Mouse (Mus musculus) thymus, postnatal 25 days (tissue): ENCODE measurements around the gene Olfr1441.

Experiments
- DNase-seq: peaks from one replicate; pipeline ENCODE4 v3.0.0; 2022

The Olfr1441 gene

DNA sequence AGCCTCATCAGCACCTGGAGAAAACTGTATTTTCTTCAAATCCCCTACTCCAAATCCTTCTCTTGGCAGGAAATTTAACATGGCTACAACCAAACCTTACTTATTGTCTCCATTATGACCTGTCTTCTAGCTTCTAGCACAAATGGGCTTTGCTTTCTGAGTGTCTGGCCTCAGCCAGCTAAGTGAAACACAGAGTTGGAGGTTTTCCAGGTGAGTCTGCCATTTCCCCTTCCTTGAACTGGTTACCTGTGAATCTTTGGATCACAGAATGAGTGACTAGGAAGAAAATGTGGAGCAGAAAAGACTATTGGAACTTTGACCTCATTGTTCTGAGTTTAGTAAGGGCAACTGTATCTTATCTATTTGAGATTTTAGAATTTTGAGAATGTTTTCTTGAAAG lies at the start of gene Olfr1441:
Gene Olfr1441, plus strand, starts transcription at position 73 of the 400 bp plus-strand sequence.
- no peak for DNase-seq

DNA sequence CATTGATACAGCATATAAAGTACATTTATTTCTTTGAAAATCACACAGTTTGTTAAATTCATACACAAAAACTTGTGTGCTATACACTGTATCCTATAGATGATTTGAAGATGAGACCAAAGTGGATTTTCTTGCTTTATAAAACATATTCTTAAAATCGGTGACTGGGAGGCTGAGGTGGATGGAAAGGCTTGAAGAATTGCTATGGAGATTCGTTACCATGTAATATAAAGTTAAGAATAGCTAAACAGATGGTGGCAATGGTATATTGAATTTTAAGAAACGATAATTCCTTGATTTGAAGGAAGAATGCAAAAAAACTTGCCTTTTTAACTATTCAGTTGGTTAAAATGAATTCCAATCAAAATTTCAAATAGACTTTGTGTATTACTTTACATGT lies 44.2 kb upstream of the Olfr1441 start:
- no peak for DNase-seq

DNA sequence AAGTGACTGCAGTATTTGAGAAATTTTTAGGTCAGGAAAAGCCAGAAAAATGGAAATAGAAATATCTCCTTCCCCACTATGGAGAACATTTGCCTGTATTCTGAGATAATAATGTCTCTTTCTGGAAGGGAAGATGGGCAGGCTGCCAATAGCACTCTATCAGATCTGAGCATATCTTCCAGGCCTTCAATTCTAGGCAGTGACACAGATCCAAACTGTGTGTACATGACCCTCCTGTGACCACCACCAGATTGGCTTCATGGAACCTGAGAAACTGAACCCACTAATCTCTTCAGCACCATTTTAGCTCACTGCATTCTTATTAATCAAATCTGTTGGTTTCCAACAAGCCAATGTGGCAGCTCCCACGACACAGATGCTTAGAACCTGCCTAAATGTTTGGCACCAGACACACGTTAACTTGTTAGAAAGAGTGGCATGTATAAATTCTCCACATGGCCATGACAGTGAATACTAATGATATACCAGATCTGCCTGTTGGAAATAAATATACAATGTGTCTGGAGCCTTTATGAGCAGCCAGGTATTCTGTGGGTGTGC lies 42.7 kb upstream of the Olfr1441 start:
- no peak for DNase-seq

DNA sequence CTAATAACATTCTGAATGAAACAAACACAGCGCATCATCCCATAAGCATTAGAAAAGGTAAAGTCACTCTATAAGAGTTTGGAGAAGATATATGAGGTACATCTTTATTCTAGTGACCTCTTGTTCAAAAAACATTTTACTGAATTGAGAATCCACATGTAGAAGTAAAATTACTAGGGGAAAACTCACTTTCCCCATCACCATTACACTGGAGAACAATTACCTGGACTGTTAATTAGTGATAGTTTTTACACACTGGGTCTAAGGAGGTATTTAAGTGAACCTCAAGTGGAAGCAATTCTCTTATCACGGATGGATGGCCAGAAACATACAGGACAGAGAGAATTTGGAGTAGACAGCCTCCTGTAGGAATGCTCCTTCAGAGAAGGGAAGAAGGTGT lies 30.3 kb upstream of the Olfr1441 start, which contains the start of gene Olfr1440:
Gene Olfr1440, plus strand, starts transcription at position 301 of the 400 bp plus-strand sequence.
- no peak for DNase-seq

DNA sequence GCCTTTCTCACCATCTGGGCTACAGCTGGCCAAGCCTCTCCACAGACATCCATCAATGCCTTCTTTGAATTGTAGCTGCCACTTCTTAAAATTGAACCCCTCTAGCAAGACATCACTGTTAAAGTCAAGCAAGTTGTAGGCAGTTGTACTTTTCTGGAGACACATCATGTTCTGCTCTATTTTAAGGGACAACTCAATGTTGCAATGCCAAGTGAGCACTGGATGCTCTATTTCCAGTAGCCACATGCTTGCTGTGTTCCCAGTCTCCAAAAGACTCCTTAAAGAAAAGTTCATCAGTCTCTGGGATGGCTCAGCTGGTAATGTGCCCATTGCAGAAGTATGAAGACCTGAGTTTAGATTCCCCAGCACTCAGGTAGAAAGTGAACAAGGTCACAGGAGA lies 3.5 kb upstream of the Olfr1441 start:
- no peak for DNase-seq

DNA sequence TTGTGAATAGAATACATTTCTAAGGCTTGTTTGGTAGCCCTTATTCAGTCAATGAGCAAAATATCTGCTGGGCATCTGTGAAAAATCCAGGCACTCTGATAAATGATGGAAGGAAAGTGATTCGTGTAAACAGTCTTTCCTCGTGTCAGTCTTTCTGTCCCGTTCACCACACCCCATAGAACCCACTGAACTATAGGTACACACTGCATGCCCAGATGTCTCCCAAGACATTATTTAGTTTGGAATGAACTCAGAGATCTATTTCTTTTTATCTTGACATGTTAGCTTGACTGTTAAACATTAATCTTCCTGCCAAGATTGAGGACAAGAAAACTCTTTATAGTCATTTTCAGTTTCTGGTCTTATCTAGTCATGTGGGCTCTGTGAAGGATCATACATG lies 1.1 kb downstream of the Olfr1441 start:
- no peak for DNase-seq

DNA sequence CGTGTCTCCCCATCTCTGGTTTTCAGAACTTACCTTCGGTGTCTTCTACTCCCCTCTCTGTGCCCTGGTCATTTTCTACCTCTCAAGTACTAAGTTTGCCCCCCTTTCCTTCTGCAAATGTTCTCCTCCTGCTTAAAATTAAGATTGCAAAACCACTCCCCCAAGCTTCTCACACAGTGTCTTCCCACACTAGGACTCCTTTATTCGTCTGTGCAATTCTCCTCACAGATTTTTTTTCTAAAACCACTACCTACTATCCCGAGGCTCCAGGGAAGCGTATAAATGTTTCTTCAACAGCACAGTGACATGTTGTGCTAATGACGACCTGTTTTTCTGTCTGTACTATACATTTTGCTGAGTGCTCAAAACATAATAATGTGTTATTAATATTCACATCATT lies 3.3 kb downstream of the Olfr1441 start:
- no peak for DNase-seq

DNA sequence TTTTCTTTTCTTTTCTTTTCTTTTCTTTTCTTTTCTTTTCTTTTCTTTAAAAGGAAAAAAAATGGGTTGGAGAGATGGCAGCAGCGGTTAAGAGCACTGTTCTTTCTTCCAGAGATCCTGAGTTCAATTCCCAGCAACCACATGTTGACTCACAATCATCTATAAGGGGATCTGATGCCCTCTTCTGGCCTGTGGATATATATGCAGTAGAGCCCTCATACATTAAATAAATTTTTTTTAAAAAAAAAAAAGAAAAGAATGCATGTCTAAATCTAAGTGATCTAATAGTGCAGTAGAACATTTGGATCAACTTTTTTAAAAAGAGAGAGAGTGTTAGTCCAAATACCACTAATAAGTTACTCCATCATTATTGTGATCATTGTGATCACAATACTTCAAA lies 4.4 kb downstream of the Olfr1441 start:
- no peak for DNase-seq

DNA sequence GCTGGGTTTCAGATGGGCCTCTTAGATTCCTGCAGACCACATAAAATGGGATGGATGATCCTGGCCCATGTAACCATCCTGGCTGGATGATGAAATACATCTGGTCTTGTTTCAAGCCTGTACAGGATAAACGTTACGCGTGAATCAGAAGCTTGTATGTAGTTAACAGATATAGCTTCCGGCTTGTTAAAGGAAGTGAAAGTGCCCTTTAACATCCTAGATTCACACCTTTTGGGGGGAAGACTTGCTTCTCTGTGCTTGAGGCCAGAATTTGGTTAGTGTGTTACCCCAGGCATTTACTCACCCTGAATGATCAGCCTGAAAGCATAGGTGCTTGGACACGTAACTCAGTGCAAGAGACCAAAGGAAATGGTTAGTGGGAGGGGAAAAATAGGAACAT lies 9.9 kb downstream of the Olfr1441 start:
- no peak for DNase-seq

DNA sequence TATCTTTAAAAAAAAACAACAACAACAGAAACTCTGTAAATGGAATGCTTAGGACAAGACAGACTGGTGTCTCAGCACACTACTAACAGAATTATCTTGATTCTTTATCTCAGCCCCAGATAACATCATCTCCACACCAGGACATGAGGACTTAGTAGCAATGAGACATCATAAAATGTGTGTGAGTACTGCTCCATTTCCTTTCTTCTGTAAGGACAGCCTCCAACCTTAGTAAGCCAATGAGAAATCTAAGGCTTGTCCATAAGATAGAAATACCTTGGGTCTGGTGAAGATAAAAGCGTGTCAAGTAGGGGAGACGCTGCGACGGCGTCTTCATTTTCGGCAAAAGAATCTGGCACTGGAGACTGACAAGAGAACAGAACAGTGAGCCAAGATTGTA lies 10.4 kb downstream of the Olfr1441 start, which contains the start of gene Pfpl:
Gene Pfpl, plus strand, starts transcription at position 301 of the 400 bp plus-strand sequence.
- no peak for DNase-seq

DNA sequence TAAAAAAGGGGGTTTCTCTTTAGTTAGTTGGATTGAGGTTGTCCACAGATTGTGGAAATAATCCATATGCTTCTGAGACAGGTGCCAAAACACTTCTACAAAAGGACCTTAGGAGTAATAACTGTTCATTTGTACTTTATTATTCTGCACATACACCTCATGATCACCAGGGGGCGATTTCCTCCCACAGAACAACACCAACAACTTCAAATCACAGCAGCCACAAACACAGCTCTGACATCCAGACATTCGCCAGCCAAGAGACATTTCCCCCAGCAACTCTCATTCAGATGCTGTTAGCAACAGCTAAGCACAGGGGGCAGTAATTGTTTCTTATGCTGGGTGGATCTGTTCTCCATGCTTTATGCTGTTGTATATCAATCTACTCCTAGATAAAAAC lies 15.8 kb downstream of the Olfr1441 start:
- no peak for DNase-seq

DNA sequence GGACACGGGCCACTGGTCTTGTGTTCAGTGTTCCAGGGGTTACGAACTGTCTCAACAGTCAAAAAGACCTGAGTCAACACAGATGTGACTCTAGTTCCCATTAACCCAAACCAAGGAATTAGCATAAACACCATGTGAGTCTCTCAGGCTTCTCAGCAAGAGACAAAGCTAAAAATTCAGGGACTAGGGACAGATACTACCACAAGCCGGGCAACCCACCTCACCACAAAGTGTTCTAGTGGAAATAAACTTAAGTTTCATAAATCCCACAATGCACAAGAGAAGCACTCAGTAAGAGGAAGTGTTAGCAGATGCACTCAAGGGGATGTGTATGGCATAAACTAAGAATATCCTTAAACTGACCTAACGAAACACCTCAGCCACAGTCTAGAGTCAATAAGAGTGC lies 17.8 kb downstream of the Olfr1441 start:
- no peak for DNase-seq

DNA sequence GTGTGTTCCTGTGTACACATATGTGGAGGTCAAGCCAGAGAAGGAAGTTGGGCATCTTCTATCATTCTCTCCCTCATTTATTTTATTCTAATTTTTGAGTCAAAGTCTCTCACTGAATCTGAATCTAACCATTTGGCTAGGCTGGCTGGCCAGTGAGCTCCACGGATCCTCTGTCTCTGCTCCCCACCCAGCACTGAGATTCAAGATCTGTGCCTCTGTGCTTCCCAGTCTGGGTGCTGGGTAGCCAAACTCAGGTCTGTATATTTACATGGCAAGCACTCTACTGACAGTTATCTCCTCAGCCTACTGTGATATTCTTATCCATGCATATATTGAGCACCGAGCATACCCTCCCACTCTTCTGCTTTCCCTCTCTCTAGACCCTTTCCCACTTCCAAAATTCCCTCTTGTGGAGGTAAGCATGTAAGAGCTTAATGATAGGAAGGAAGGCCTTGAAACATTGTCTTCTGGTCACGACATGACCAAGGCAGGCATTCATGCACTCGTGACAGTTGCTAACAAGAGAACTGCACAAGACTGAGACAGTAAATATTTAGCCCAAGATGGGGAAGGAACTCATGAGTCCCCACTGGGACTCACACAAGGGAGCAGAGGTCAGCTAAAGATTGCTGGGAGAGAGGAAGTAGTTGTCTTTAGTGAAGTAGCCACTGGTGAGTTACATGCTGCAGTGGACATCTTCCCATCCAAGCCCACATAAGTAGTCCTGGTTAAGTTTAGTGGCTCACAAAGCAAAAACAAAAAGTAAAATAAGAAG lies 18.7 kb downstream of the Olfr1441 start:
- DNase-seq = no peak

DNA sequence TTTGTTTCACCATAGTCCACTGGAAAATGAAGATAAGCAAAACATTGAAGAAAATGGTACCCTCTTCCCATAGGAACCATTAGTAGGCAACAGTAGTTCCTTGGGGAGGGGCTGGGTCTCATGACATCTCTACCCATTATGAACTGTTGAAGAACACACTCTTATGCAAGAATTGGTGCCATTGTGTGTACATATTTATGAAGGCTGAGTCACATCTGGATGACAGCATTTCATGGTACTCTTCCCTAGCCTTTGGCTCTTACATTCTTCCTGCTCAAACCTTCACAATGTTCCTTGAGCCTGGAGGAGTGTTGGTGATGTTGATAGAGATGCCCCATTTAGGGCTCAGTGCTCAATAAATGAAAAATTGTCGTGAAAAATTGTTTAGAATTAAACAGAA lies 22.3 kb downstream of the Olfr1441 start:
- DNase-seq = no peak

DNA sequence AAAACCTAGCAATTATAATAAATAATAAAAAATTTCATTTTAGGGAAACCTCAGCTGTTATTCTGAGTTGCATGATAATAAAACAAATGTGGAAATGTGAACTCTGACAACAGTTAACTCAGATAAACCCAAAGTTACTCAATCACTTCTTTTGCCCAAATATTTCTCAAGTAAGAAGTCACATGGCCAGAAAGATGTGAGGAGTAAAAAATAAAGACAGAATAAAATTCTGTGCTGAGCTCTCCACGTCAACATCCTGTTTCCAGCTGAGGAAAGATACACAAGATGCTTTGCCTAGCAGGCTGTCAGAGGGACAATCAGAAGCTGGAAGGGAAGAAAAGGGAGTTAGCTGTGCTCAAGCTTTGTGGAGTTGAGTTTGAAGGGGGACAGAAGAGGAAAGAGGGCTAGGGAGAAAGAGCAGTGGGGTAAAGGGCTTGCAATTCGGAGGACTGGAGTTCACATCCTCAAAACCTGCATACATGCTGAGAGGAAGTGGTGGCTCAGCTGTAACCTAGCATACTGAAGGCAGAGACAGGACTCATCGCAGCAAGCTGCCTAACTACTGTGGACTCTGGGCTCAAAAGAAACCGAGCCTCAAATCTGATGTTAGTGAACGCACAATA lies 23.0 kb downstream of the Olfr1441 start:
- DNase-seq = no peak

DNA sequence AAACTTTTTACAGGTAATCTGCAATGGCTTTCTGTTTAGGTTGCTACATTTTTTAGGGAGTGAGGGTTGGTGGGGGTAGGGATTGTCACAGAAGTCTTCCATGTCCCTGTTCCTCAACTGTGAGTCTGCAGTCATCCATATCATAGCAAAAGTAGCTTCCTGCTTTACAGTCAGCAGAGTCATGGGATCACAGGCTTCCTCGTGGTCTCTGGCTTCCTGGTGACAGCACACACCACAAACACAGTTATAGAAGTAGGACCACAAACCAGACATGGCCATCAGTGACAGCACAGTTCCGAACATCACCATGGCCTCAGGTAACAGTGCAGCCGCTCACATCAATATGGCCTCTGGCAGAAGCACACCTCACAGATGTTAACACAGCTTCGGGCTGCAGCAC lies 25.3 kb downstream of the Olfr1441 start:
- DNase-seq = no peak

DNA sequence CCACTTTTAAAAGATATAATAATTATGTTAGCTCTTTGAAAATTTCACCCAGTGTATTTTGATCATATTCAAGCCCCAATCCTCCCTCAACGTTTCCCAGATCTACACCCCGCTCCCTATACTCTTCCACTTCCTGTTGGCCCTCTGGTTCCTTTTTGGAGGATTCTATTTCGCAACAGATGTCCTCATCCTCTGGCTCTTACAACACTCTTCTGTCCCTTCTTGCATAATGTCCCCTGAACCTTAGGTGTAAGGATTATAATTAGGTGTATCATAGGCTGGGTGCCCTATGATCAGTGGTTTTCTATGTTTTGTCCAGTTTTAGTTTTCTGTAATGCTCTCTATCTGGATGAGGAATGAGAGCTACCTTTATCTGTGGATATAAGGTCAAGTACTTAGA lies 27.8 kb downstream of the Olfr1441 start:
- DNase-seq = no peak

DNA sequence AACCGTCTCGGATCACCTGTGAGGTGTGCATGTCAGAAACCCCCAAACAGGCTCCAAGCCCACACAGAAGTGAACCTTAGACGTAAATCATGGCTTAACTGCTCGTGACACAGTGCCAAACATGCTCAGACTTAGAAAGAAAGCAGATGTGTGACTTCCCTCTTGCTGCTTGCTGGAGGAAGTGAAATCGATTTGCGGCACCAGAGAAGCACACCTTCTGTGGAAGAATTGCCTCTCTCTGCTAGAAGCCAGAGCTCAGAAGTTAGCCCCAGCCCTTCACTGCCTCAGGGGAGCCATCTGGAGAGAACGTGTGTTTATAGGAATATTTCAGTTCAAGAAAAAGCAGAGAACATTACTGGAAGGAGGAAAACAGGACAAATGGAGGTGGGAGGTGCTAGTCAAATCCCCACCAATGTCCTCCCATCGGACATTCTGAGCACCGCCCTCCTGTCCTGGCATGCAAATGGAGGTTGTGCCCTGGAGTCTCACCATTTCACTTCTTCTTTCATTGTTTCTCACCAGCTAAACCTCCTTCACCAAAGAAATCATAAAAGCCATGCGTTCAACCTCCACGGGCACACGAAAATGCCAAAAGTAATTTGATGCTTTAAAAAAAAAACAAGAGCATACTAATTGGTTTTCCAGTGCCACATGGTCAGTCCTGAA lies 40.3 kb downstream of the Olfr1441 start:
- DNase-seq = no peak

DNA sequence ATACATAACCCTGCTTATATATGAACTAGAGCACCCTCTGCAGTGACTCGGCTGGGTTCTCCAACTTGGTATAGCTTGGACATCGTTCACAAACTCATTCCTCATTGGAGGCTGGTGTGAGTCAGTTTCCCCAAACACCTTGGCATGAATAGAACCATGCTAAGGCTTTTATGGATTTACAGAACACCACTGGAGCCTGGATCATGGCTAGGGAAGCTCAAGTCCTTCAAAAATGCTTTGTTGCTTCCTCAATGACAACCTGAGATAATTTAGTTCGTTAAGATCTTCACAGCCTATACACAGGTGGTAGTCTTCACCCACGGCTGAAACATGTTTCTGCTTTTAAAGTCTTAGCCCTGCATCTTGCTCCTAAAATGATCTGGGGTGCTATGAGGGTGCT lies 42.3 kb downstream of the Olfr1441 start:
- DNase-seq = no peak

DNA sequence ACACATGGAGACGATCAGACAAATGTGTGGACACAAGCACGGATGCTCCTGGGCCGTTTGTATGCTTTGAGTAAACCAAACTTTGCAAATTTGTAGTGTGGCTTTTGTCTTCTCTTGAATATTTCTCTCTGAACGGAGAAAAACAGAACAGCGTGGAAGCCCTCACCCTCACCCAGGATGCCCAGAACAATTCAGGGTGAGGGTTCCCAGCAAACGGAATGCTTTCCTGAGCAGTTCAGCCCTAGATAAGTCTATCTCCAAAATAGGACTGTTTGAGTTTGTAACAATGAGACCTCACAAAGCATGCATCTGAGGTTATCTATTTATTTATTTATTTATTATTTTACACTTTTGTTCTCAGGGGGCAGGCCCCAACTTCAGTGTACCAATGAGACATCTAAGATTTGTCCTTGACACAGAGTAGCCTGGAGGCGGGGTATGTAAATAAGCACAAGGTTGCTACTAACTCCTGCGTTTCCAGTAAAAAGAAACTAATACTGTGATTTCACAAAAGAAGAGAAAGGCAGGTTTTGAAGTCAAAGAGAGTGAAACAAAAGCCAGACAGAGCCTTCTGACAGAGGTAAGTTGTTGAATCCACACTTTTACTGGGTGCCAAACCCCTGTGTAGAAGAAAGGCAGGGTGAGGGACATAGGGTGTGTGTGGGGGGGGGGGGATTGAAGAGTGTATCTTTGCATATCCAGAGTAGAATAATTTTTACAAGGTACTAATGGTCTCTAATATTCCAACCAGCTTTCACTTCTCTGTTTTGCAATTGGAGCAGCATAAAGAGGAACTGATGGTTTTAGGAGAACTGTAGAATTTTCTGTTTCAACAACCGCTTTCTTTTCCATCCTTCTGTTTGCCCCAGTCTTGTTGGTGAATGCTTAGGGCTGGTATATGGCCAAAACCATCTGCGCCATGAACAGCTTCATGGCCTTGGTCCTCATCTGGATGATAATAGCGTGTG lies 43.3 kb downstream of the Olfr1441 start, which contains the start of gene Mpeg1:
Gene Mpeg1, plus strand, starts transcription at position 498 of the 968 bp plus-strand sequence.
- no peak for DNase-seq

DNA sequence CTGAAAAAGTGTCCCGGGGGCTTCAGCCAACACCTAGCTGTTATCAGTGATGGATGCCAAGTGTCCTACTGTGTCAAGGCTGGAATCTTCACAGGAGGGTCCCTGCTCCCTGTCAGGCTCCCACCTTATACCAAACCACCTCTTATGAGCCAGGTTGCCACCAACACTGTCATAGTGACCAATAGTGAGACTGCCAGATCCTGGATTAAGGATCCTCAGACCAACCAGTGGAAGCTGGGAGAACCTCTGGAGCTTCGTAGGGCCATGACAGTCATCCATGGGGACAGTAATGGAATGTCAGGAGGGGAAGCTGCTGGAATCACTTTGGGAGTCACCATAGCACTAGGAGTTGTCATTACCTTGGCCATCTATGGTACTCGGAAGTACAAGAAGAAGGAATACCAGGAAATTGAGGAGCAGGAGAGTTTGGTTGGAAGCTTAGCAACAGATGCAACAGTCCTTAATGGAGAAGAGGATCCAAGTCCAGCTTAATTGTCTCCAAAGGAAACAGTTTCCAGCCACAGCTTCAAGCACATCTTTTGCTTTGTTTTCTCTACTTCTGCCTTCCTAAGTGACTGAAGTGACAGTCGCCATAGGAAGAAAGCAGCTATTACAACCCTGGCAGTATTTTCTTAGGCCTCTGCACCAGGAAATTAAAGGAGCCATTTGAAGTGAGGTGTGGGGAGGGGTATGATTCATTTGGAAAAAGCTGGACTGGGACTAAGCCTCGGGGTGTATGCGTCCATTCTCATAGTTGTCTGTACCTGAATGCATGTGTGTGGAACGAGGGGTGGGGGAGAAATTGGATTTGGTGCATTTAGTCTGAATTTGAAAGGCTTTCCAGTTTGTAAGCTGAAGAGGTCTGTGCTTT lies 45.9 kb downstream of the Olfr1441 start:
- DNase-seq = no peak

DNA sequence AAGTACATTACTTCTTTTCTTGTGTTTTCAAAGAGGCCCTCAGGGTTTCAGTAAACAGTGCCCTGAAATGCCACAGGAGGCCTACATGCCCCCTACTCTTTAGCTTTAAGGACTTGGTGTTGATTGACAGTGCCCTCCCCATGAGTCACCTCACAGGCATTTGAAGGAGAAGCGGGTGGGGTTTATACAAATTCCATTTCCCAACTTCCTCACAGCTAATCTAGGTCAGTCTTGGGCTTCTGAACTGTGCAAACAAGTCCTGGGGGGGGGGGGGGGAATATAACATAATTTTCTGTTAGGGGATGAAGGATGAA lies 46.4 kb downstream of the Olfr1441 start:
- DNase-seq = no peak
